Mouse (Mus musculus): ENCODE data around the gene Hhipl1.

Gene Hhipl1

DNA sequence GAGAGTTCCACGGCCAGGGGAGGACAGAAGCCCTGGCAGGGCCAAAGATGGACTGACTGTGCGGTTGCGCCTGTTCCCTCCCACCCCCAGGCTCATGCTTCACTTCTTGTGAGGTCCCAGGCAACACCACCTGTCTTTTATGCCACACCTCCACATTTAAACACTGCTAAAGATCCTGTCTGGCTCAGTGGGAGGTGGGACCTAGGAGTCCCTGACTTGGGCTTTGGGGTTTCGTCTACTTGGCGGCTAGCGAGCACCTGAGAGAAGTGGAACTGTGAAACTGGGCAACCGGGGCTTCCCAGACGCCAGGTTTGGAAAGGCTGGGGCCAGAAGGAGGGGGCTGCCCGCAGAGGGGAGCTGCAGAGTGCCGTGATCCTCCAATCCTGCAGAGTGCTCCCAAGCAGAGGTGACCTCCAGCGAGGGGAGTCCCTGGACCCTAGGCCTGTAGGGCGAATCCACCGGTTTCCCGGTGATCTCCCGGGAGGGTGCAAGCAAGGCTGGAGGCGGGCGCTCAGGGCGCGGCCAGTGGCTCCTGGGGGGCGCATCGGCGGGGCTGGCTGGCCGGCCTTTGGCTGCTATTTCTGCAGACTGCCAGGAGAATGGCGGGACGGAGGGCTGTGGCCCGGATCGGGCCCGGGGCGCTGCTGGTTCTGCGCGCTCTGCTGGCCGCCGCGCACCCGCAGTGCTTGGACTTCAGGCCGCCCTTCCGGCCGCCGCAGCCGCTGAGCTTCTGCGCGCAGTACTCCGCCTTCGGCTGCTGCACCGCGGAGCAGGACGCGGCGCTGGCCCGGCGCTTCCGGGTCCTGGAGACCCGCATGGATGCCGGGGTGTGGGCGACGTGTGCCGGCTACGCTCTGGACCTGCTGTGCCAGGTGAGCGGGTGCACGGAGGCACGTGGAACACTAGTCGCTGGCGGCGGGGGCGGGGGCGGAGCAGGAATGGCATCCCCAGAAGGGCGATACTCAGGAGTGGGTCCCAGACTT lies at the start of gene Hhipl1:
Gene Hhipl1, plus strand, starts transcription at position 459 of the 983 bp plus-strand sequence.
- no peak for DNase-seq (ENCODE audit: low read depth)

DNA sequence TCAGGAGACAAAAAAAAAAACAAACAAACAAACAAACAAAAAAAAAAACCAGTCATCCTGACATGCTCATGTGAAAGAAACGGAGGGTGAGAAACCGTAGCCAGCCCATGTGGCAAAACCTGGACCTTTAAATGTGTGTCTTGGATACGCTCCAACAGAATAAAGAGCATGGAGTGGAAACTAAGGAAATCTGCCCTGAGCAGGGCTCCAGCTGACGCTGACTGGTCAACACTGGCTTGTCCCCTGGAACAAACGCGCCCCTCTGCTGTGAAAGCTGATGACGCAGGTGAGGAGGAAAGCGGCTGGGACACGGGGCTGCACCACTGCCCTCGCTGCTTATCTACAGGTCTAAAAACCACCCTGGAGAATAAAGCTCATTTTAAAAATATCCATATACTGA lies 49.3 kb upstream of the Hhipl1 start:
- DNase-seq (ENCODE audit: low read depth), result no peak

DNA sequence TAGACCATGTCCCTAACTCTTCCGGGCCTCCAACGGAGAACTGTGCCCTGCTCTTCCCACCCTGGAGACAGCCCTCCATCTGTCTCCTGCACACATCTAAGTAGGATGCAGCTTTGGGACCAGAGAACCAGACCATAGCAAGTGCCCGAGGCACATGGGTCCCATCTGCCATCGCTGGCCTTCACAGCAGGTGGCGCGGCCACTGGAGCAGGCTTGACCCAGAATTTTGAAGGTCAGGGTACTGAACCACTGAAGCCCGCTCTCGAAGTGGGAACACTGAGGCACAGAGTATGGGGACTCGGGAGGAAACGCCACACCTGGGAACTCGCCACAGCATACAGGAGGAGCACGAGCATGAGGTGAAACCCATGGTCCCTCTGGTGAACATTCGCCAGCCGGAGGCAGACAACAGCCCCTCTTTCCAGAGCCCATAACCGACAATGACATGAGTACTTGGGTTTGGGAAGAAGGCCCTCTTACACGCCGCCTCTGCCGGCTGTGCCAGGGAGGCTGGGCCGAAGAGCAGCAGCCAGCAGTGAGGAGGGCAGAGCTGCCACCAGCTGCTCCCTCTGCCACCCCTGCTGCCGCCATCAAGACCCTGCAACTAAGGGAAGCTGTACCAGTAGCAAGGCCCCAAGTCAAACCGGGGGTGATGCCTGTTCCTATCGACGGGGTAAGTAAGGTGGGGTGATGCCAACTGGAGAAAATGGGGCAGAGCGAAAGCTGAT lies 46.6 kb upstream of the Hhipl1 start:
- no peak for DNase-seq (ENCODE audit: low read depth)

DNA sequence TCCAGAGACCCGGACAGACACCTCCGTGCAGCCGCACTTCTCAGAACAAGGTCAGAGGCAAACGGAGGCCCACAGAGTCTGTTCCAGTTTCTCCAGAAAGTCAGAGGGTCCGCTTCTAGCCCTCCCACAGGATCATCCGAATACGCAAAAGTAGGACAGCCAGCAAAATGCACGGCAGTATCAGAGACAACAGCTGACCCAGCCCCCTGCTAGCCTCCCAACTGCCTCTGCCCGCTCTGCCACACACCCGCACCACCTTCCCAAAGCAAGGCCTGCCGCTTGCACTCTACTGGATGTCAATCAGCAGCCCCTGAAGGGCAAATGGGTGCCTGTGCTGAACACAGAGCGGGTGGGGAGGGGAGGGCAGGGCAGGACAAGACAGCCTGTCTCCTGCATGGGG lies 45.1 kb upstream of the Hhipl1 start:
- DNase-seq (ENCODE audit: low read depth), result no peak

DNA sequence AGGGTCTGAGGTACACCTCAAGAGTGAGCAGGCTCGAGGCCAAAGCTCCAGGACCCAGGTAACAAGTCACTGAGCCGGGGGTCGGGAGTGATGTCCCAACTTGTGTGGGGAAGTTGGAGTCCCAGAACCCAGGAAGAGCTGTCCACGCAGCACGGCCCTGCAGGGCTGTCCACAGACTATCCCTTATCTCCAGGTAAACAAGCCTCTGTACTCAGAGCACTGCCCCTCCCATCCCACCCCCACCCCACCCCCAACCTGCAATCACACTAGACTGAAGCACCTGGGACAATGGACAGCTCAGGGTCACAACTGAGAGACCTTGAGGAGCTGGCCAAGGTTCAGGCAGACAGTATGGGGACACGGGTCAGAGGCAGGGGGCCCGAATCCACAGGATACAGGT lies 41.2 kb upstream of the Hhipl1 start:
- no peak for DNase-seq (ENCODE audit: low read depth)

DNA sequence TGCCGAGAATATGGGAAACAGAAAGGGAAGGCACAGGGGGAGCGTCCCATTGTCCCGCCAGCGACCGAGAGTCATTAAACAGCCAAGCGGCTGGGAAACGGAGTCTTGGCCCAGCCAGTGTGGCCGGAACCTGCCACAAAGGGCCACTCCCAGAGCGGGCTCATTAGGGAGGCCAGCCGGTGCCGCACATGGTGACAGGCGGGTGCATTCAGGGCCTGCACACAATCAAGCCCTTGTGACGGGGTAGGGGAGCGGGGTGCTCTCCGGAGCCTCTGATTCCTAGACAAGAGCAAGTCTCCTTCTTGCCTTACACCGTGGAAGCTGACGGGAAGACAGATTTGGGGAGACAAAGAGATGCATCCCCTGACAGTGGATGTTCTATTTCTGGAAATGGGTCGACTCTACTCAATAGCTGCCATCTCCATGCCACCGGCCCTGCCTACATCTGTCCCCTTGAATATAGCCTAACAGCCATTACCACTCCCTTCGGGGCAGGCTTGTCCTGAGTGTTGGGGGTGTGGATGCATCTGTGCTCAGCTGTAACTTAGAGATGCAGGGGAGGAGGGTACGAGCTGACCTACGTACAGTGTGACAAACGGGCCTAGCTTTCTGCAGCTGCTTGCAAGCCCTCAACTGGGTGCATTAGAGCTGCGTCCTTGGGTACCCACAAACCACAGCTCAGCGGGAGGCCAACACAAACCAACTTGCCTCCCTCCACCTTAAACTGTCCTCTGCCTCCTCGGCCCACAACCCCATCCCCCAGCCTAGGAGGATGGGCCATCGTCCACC lies 40.0 kb upstream of the Hhipl1 start:
- no peak for DNase-seq (ENCODE audit: low read depth)

DNA sequence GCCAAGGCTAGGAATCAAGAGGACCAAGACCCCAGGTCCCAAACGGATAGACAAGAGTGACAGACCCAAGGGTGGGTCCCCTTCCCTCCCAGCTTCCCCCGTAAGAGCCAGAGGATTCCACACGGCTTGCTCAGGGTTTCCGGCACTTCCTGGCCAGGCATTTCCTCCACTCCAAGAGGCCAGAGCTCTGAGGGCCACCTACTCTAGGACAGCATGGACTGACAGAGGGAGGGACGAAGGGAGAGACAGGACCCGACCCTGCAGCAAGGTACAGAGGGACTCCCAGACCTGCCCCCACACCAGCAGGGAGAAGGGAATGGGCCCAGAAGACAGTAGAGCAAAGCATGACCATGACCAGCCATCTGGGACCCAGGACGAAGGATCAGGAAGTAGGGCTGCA lies 38.4 kb upstream of the Hhipl1 start:
- no peak for DNase-seq (ENCODE audit: low read depth)

DNA sequence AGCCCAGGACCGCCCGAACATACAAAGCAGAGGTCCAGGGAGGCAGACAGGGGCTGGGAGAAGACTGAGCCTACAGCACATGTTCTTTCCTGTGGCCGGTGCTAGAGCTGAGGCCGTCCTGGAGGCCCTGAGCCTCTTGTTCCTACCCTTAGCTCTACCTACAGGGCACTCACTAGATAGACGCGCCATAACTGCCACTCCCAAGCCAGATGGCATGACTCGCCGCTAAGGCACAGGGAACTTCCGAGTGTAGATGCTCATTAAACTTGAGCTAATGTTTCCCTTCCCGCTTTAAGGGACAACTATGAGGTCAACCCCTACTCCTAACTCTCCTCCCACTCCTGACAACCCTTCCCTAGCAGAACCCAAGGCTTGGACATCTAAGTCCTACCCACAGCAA lies 37.1 kb upstream of the Hhipl1 start:
- DNase-seq (ENCODE audit: low read depth), result no peak

DNA sequence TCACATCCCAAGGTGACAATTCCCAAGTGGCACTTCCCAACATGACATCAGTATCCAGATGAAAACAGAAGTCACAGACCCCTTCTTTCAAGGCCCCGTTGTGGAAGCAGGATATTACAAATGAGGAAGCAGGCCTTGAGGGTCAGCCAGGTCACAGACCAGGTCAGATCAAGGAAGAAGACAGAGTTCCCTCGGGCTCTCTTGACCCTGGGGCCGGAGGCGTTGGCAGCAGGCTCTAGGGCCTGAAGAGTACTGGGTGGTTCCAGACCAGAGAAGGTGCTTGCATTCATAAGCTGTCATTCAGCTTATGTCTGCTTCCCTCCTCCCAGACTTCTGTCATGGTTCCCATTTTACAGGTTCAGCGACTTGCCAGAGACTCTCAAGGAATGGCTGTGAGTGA lies 36.4 kb upstream of the Hhipl1 start:
- no peak for DNase-seq (ENCODE audit: low read depth)

DNA sequence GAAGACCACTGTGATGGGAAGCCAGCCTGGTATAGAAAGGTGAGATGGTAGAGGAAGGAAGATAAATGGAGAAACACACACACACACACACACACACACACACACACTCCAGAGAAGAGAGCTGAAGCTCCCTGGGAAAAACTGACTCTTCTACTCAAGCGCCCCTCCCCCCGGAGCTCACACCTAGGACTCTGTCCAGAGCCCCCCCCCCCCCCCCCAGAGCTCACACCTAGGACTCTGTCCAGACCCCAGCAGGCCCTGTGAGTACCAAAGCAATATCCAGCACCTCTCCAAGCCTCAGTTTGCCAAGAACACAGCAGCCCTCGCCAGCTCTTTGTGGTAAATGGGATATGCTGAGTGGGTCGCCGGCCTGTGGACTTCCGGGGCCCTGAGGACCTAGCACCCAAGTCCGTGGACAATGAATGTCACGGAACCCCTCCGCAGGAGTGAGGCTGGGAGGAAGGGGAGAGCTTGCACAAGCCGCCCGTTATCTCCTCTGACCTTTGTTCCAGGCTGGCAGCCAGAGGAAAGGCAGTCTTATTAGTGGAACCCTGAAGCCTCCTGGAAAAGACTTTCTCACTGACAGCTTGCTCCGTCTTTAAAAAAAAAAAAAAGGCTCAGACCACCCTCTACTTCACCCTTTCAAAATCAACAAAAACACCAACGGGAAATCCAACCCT lies 35.7 kb upstream of the Hhipl1 start:
- DNase-seq (ENCODE audit: low read depth), result no peak

DNA sequence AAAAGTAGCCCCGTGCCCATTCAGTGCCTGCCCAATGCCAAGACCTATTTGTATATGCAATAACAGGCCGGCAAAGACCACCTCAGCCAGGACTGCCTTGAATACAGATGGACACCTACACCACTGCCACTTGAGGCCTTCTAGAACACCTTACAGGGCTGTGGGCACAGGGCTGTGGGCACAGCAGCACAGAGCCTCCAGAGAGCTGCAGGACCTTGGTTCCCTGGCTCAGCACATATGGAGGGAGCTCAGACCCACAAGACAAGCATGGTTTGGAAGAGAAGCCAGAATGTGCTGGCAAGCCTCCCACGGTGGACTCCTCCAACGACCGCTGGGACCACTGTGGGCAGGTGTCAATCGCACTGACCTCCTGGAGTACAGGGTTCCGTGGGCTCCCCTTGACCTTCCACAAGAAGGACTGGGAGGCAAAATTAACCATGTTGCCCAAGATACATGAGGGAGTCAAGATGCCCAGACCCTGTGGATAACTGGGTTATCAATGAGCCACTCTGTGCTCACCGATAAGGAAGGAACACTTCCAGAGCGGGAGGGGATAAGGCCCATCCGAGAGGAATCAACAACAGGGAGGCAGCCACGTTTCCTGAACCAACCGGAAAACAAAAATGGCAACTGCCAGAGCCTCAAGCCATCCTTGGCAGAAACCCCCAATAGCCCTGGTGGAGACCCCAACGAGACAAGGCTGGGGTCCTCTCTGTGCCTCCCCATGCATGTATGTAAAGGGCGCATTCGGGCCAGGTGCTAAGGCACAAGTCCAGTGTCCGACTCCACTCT lies 34.5 kb upstream of the Hhipl1 start:
- DNase-seq (ENCODE audit: low read depth), result no peak

DNA sequence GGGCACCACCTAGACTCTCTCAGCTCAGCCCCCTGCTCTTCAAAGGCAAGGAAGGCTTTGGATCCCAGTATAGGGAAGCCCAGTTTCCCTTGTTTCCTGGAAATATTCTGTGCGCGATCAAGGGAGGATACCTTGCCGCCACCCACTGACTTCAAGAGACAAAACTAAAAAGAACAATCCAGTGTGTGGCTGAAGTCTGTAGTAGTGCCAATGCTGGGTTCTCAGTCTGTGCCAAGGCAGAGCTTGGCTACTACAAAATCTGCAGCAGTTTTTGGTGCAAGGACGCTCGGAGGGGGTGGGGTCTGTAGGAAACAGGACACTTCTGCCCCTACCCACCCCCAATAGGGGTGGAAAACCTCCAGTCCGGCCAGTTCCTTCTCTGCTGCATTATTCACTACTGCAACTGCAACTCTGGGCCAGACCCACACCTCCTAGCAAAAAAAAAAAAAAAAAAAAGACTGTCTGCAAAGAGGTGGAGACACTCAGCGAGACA lies 33.9 kb upstream of the Hhipl1 start:
- no peak for DNase-seq (ENCODE audit: low read depth)

DNA sequence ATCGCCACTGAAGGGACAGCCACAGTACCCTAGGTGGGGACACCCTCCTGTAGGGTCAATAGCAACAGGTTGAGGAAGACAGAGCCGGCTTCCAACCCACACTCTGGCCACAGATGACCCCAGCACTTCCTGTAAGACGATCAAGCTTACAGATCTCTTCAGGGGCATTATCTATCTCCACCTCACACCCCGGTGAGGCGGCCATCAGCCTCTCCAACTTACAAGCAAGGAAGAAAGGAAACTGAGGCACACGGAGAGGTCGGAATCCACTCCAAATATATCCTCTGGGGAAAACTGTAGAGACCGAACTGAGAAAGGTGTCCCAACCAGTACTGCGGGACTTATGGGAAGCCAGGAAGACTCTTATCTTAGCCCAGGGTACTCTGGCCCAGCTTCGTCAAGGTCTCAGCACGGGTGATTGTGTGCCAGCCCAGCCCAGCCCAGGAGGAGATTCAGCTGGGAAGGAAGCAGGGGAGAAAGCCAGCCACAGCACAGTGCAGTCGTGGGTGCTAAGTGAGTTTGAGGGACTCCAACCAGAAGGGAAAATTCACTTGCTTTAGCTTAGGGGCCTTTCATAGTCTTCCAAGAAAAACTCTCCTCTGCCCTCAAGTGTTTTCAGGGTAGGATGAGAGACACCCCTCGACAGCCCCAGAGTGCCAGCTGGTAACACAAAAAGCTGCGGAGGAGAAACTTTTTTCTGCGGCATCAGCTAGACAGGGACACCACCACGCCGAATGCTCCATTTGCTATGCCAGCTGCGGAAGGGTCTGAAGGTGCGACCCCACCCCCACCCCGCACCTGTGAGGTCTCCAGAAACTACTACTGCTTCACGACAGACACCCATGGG lies 32.4 kb upstream of the Hhipl1 start:
- DNase-seq (ENCODE audit: low read depth), result no peak

DNA sequence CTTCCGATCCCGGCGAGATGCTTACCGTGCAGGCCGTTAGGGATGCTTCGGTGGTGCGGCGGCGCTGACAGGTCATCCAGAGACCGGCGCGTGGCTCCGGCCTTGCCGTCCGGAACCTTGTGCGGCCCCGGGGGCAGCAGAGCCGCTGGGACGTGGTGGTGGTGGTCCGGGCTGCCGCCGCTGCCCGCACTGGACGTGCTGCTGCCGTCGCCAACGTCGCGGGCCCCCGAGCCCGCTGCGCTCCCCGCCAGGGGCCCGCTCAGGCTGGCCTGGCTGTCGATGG lies 31.8 kb upstream of the Hhipl1 start:
- DNase-seq (ENCODE audit: low read depth), result no peak

DNA sequence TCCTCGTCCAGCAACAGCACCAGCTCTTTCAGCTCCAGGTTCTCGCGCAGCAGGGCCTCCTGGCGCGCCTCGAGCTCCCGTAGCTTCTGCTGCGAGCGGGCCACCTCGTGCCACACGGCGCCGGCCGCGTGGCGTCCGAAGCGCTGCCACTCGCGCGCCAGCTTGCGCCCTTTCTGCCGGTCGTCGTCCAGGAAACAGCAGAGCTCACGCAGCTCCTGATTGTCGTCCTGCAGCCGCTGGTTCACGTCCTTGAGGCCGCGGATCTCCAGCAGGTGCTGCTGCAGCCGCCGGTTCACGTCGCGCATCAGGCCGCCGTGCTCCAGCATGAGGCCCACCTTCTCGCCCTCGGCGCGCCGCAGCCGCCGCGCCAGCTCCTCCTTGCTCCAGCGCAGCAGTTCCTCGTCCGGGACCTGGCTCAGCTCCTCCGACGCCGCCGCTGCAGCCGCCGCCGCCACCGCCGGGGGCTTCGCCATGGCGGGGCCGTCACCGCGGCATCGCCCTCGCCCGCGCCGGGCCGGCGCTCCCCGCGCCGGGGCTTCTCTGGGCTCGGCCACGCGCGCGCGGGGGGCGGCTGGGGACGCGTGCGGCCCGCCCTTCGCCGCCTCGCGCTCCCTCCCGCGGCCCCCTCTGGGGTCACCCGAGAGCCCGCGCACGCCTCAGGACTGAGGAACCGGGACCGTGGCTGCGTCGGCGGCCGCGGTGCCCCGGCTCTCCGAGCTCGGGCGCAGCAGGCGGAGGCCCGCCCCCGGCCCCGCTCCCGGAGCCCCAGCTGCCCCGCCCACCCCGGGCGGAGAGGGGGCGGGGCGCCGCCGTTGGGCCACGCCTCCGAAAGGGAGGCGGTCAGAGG lies 31.2 kb upstream of the Hhipl1 start, which contains the start of gene Ccdc85c:
Gene Ccdc85c, minus strand, starts transcription at position 765 of the 847 bp plus-strand sequence.
- DNase-seq (ENCODE audit: low read depth), result no peak

DNA sequence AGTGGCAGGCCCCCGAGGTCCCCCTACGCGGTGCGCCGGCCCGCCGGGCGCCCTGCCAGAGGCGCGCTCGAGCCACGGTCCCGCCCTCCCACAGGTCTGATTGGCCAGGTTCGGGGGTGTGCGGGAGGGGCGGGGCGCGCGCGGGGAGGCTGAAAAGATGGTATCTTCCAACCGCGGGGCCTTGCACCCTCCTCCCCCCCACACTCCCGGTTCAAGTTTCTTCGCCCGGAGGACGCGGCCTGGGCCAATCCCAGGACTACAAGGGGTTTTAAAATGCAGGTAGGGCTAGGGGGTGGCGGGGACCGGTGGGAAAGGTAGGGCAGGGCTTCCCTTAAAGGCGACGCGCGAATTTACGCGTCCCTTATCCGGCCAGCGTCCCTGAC lies 30.6 kb upstream of the Hhipl1 start:
- DNase-seq (ENCODE audit: low read depth), result peak; percentile 84

DNA sequence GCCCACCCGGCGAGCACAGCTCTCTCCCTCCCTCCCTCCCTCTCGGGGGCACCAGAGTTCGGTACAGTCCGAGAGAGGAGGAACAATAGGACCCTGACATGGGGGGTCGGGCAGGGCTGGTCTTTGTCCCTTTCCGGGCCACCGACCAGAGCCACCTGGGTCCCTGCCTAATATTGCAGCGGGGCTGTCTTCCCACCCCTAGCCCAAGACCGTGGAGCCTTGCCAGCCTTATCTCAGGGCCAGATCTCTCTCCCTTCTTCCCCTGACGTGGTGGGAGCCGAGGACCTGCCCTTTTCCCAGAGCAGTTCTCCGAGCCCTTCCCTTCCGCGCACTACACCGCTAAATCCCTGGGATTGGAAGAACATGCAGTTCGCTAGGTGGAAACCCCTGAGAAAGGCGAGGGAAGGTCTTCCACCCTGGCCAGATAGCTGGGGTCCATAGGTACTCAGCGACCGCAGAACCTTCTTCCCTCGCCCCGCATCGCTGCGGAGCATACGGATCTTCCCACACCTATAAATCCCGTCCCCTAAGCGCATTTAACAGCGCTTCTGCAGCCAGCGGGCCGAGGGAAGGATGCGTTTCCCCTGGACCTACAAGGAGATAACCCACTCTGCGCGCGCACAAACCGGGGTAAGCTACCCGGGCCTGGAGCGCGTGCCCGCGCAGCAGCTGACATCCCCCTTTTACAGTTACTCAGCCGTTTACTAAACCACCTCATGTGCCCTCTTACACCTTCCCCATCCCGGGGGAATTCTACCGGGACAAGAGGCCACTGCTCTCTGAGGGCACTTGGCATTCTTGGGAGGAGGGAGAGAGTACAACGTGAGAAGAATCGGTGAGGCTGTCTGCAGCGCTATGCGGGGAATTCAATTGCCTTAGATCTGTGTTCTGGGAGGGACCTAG lies 29.9 kb upstream of the Hhipl1 start:
- no peak for DNase-seq (ENCODE audit: low read depth)

DNA sequence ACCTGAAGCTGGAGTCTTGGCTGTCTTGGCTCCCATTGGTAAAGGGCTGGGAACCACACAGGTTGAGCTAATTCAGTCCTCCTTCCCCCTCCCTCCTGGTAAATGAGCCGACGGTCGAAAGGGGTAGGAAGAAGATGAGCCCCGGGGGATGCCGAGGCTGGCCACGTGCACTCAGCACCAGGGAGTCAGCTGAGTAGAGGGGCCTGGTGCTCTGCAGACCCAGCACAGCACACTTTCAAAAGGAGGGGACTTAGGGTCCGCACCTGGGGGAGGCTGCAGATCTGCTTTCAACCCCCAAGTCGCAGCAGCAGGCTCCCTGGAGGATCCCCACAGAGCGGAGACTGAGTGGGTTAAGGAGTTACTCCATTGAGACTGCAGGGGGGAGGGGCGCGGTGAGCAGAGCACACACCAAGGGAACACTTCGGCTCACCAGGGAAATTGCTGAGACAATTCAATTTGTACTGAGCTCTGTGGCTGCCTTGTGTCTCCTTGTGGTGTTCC lies 28.7 kb upstream of the Hhipl1 start:
- no peak for DNase-seq (ENCODE audit: low read depth)

All from c-Kit-positive CD71-negative TER-119-negative erythroid progenitor cells, embryonic 14.5 days (primary cell).